Mouse (Mus musculus) bone marrow, adult 2 months (tissue): Measurements from ENCODE around the gene Itga4. TPM values are rescaled to one million over a fixed set of nuclear protein-coding genes. Genes with fewer than 3 reads are reported as not detected.

ENCODE experiments used
- H3K27ac ChIP-seq: fragments of 200-500 bp; 2 replicates; pipeline ENCODE4 v1.5.1; 2012; ENCODE audit warnings: low read depth, mild to moderate bottlenecking, control low read depth, inconsistent platforms, low read length; ENCODE audit not compliant: control insufficient read depth, poor library complexity, insufficient read depth
- H3K4me1 ChIP-seq: fragments of 200-500 bp; 2 replicates; pipeline ENCODE4 v1.6.1; 2011; ENCODE audit warnings: low read length; ENCODE audit not compliant: control insufficient read depth, insufficient read depth
- H3K4me3 ChIP-seq: fragments of 200-500 bp; replicated peaks from 2 replicates; pipeline ENCODE3; 2011; ENCODE audit warnings: mild to moderate bottlenecking, low read depth, low read length, control low read depth; ENCODE audit not compliant: control insufficient read depth
- CTCF ChIP-seq: fragments of 200-500 bp; IDR thresholded peaks from 2 replicates; pipeline ENCODE4 v1.5.1; 2011; ENCODE audit warnings: low read length, control low read depth; ENCODE audit not compliant: control insufficient read depth, insufficient read depth
- POLR2A ChIP-seq: fragments of 200-500 bp; IDR thresholded peaks from 2 replicates; pipeline ENCODE4 v1.6.1; 2011; ENCODE audit warnings: low read depth, mild to moderate bottlenecking, control low read depth, low read length, borderline replicate concordance; ENCODE audit not compliant: control insufficient read depth
- WGBS: fragments of 180-500 bp; shearing (Covaris S2); methylation state at CpG from one replicate; pipeline ENCODE4 v1.1.7; 2018; 5-methylcytosine and 5-hydroxymethylcytosine counted together
- polyA plus RNA-seq: library from polyadenylated mRNA; stranded (reverse); fragments of >200 nt; gene quantifications from 2 replicates; pipeline ENCODE4 v1.2.4, GENCODE M21; 2011; ENCODE audit warnings: low replicate concordance; ENCODE audit not compliant: missing spikeins, insufficient read depth, insufficient read length

Itga4 gene
- polyA plus RNA-seq, 1 experiment = 20.3 TPM

DNA sequence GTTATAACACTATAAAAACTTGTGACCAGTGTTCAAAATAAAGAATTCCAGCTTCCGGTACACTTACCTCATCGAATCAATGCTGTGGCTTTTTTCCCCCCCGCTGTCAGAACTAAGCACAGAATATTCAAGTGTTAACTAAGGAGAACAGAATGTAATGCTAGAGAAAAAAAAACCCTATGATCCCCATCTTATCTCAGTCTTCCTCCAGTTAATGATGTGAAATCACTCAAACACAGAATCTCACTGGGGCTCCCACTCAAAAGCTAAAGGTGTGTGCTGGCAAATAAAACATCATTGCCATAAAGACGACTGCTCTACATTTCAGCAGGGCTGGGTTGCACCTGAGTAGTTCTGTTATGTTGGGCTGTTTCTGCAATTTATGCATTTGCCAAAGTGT, 16.6 kb downstream of the Itga4 start:
- TF ChIP-seq POLR2A (no peak), CTCF (no peak)
- Histone ChIP-seq H3K27ac (no peak overlapping the region), H3K4me1 (no peaks in the 10 kb centered on the region; the same call in 1 of the 2 replicates), H3K4me3 (no peak overlapping the region)
- 78% methylated on average over 4 of the region's 4 CpGs for WGBS

DNA sequence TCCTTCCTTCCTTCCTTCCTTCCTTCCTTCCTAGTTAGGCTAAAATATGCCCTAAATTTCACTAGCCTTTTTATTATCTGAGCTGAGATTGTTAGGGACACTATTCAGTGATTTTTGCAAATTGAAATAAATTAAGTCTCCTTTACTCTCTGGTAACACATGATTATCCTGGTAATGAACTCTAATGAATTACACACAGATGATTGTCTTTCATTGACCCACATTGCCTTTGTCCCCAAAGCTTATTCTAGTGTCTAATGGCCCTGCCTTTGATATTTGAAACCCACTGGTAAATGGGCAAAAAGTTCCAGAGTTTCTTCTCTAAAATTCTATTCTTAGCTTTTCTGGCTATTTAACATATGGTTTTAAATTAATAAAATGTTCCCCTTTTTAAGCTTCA, 23.4 kb downstream of the Itga4 start:
- Histone ChIP-seq H3K27ac (no peak overlapping the region), H3K4me1 (no peaks in the 10 kb centered on the region), H3K4me3 (no peak overlapping the region)
- no peak for TF ChIP-seq CTCF
- no peak for TF ChIP-seq POLR2A

DNA sequence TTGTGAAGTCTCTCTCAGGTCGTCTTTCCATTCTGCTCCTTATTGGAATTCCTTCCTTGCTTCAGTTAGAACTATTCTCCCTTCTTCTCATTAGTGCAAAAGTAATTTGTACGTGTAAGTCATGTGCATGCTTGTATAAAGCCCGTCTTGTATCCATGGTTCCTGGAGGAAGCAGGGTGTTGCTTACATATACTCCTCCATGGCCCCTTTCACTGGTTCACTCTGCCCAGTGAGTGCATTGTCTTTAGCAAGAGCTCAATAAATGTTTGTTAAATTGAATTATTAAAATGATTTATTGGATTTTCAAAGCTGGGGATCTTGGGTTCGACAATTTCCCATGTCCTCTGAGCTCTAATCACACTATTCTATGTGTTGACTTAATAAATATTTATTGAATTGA, 29.0 kb downstream of the Itga4 start:
- H3K4me3 ChIP-seq = no peak overlapping the region
- TF ChIP-seq CTCF (no peak), POLR2A (no peak)
- no peak overlapping the region for H3K27ac ChIP-seq
- no peaks in the 10 kb centered on the region for H3K4me1 ChIP-seq
- WGBS = 90% methylated on average over 4 of the region's 4 CpGs

DNA sequence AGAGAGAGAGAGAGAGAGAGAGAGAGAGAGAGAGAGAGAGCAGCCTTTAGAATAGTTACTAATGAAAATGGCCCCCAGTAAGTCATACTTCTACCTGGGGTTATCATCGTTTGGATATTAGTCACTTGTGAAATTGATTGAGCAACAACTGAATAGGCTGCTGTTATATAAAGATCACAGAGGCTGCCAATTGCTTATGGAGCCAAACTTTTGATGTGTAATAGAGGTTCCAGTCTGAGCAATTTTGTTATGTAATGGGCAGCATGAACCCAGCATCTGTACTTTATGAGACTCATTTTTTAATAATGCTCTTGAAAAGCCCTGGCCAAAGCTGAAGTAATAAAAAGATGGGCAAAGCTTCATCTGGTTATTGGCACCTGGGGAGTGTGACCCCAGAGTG, 34.9 kb downstream of the Itga4 start:
- no peak overlapping the region for H3K27ac ChIP-seq
- TF ChIP-seq CTCF (no peak), POLR2A (no peak)
- 47% methylated on average over 1 of the region's 1 CpGs for WGBS

DNA sequence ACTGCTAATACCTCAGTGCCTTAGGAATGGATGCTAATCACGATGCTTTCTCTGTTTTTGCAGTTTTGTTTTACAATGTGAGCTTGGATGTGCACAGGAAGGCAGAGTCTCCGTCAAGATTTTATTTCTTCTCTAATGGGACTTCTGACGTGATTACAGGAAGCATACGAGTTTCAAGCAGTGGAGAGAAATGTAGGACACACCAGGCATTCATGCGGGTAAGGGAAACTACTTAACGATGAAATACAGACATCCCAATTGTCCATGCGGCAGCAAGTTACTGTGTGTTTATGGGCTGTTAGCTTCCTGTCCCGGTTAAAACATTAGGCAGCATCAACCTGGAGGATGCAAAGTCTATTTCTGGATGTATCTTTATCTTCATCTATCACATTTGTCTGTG, 36.7 kb downstream of the Itga4 start:
- no peak overlapping the region for H3K27ac ChIP-seq
- 92% methylated on average over 8 of the region's 8 CpGs for WGBS
- no peak for TF ChIP-seq CTCF
- no peak for TF ChIP-seq POLR2A
- H3K4me3 ChIP-seq = no peak overlapping the region
- no peaks in the 10 kb centered on the region for H3K4me1 ChIP-seq

More for the DNA sequence above, 34.9 kb downstream of the Itga4 start:
- Histone ChIP-seq H3K4me1 (no peaks in the 10 kb centered on the region), H3K4me3 (no peak overlapping the region)

DNA sequence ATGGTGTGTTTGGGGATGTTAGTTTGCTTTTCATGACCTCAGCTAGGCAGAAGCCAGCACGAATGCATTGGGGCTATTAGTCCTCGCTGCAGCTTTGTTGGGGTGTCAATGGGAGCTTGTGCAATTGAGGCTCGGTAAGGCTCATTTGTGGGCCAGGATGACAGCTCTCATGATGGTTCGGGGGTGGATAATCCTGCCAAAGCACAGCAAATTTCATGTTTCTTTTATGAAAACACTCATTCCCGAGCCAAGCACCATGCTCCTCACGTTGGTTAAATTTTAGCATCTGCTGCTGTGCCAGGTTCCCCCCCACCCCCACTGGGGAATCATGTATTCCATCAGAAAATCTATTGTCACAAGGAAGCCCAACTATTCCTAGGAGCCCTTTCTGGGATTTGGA, 37.2 kb downstream of the Itga4 start:
- H3K4me3 ChIP-seq = no peak overlapping the region
- TF ChIP-seq CTCF (no peak), POLR2A (no peak)
- no peaks in the 10 kb centered on the region for H3K4me1 ChIP-seq
- H3K27ac ChIP-seq = no peak overlapping the region
- WGBS = 94% methylated on average over 6 of the region's 6 CpGs

DNA sequence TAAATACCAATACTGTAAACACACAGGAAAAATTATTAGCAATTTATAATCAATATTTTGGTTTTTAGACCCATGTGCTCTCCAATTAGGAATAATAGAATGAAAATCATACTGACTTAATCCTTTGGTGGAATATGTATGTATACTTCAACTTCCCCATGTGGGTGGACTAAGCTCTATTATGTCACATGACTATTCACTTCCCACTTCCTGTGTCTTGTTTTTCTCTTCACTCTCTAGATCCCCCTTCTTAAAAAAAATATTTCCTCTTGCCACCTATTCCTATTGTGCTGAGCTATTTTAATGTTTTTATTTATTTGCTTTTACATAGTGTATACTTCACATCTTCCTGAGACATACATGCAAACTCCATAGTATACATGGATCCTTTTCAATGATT, 47.2 kb downstream of the Itga4 start:
- H3K27ac ChIP-seq = no peak overlapping the region
- no peaks in the 10 kb centered on the region for H3K4me1 ChIP-seq
- TF ChIP-seq CTCF = no peak
- TF ChIP-seq POLR2A = no peak
- no peak overlapping the region for H3K4me3 ChIP-seq

DNA sequence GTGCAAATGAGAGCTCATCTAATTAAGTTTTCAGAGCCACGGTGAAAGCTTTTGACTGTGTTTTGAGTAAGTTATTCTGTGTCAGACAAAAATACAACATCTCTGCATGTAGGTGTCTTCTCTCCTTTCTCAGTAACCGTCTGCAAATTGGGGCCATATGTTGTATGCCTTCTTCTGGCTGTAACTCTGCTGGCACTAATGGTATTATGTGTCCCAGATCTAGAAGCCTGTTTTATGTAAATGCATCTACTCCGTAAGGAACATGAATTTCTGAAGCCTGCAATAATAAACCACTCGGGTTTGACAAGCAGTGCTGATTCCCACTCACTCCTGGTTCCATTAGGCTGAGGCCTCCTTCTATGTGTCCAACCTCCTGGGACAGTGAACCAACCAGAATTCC, 52.3 kb downstream of the Itga4 start:
- Histone ChIP-seq H3K4me3 (no peak overlapping the region), H3K27ac (no peak overlapping the region), H3K4me1 (no peaks in the 10 kb centered on the region)
- no peak for TF ChIP-seq POLR2A
- TF ChIP-seq CTCF = no peak
- WGBS = 88% methylated on average over 4 of the region's 4 CpGs

DNA sequence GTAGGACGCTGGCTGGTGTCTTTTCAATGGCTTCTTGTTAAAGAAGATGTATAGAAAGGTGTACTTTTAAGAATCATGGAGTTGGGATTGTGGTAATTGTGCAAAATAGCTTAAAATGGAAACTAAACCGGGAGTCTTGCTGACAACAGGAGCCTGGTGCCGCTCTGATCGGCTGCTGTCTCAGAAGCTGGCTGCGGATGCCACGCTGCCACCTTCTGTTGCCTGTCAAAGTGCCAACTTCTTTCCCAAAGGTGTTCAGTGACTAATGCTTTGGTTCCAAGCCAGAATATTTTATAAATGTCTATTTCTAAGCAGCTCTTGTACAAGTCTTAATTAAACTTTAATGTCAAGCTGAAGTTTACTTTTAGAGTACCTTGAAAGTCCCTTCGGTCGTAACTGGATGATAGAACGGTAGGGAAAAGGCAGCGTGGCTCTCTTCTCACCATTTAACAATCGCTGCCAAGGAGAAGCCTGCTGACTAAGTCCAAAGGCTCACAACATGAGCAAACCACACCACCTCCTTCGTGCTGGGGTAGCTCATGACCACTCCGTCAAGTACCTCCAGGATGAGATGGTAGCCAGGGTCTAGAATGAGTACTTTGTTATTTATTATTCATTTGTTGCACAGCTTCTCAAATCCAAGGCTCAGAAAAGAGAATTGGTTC, 54.4 kb downstream of the Itga4 start:
- Histone ChIP-seq H3K27ac (no peak overlapping the region), H3K4me1 (no peaks in the 10 kb centered on the region), H3K4me3 (no peak overlapping the region)
- whole genome bisulfite sequencing = 93% methylated on average over 13 of the region's 13 CpGs
- TF ChIP-seq POLR2A (no peak), CTCF (no peak)
